Mouse (Mus musculus) kidney, adult 2 months (tissue): ENCODE data around the gene 1700021F05Rik.

Experiments used
- CTCF ChIP-seq: fragments of 200-500 bp; conservative IDR thresholded peaks from 2 replicates; pipeline ENCODE4 v1.5.1; 2011; ENCODE audit warnings: low read depth, mild to moderate bottlenecking, control low read depth, low read length, moderate library complexity, mixed read lengths; ENCODE audit not compliant: insufficient read depth, insufficient read length
- POLR2A ChIP-seq: fragments of 200-500 bp; IDR thresholded peaks from one replicate; pipeline ENCODE4 v1.6.1; 2011; ENCODE audit warnings: low read depth, low read length, control low read depth

GRCm38 (mm10) chr10:43534382-43534781 is 6.4 kb downstream of the 1700021F05Rik start:
- no peak for TF ChIP-seq CTCF
- TF ChIP-seq POLR2A, result no peak
